Mouse (Mus musculus) adipocyte (in vitro differentiated cells): ENCODE data around the gene Usp22.
"Not testable (repeated sequence)": the region's sequence is repeated elsewhere in the genome, so short reads cannot be mapped to it uniquely, and the experiment has no call there.

ENCODE experiments used
- DNase-seq: peaks from one replicate; pipeline ENCODE4 v3.0.0-alpha.2; 2016; ENCODE audit warnings: low spot score

The Usp22 gene

DNA sequence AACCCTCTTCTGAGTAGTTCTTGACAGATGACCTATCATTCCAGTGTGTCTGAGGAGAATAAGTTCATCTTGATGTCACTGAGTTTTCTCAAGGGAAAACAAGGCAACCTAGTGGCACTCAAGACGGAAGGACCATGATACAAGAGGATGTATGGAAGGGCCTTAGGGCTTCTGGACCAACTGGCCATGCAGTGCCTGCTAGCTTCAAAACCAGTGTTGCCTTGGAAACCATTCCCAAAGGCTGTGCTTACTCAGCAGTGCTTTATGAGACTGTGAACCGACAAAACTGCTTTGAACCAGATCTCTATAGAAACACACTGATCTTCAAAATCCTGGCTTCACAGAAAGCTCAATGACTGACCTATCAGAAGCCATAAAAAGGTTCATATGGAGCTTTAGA is 15.9 kb upstream of the Usp22 start:
- no peak for DNase-seq

DNA sequence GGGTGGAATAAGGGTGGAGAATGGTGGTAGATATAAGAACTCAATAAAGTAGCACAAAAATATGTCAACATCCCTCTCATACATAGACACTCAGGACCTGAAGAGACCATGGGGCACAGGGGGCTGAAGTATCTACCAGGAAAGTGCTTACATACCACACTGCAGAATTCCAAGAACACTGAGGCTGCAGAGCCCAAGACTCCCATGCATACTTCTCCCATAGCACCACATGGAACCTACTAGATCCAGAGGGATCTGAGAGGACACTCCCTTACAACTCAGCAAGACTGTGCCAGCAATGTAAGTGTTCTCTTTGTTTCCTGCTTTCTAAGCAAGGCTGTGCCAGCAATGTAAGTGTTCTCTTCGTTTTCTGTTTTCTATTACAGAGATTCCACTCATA is 9.0 kb upstream of the Usp22 start:
- no peak for DNase-seq

DNA sequence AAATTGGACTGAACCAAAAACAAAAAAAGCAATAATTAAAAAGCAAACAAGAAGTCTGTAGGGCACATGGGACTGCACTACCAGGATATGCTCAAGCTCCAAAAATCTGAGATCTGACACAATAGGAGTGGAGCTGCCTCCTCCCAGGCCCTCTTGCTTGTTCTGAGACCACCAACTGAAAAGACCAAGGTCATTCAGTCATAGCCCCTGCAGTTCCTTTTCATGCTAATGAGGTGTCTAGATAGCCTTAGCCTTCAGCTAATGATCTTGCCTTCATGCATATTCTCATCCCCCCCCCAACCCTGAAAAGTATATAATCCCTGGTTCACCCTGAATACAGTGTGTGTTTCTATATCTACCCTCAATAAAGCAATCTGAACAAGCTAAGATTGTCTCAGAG is 6.8 kb upstream of the Usp22 start:
- DNase-seq = no peak

DNA sequence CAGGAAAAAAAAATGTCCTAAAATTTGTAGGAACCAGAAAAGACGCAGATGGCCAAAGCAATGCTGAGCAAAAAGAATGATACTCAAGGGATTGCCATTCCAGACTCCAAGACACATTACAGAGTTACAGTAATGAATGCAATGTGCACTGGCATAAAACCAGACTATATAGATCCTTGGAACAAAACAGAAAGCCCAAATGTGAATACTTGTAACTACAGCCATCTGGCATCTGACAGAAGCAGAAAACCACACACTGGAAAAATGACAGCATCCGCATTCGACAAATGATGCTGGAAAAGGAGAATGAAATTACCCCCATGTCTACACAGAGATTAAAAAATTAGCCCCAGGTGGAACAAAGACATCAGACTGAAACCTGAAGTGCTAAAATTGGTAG is 5.5 kb upstream of the Usp22 start:
- DNase-seq = no peak

DNA sequence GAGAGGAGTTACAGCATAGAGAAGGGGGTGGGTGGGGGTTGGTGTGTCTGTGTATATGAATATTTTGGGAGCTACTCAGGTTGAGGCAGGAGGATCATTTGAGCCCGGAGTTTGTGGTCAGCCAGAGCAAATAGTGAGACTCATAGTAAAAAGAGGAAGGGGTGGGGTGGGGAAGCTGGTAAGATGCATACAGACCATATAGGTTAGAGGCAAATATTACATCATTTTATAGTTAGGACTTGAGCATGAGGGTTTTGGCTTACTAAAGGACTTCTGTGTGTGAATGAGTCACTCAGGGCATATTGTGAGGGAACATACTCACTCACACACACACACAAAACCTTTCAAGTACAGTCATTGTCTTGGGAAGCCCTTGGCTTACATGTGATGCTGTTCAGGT is 1.5 kb upstream of the Usp22 start:
- DNase-seq = no peak

DNA sequence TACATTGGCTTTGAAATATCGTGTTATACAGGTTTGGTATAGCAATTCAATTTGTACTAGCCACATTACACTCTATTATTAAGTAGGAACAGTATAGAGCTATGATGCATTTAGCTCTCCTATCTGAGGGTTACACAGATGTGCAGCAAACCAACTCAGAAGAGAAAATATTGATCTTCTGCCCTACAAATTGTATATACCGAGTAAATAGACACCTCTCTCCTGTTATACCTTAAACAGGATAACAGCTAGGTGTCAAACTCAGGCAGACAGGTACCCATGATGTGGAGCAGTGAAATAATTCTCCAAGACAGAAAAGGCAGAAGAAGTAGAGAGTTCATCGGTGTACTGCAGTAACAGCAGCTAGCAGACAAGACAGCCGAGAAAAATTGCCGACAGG is 923 bp upstream of the Usp22 start:
- DNase-seq = no peak

DNA sequence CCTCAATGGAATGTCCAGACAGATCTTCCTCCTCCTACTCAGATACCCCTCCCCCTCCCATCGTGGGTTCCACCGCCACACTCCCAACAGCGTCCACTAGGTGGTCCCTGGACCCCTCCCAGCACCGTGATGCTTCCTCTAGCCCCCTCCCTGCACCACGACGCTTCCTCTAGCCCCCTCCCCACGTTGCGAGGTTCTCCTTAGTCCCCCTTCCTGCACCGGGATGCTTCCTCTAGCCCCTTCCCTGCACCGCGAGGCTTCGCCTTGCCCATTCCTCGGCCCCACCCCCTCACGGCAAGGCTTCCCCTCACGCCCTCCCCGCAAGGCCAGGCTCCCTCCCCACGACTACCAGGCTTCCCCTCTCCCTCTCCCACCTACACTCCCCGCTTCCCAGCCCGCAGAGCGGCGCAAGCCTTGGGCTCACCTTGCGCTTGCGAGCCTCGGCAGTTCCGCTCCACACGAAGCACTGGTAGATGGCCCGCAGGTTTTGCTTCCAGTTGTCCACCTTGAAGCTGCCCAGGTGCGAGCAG is 499 bp downstream of the Usp22 start:
- peak; percentile 52 for DNase-seq

DNA sequence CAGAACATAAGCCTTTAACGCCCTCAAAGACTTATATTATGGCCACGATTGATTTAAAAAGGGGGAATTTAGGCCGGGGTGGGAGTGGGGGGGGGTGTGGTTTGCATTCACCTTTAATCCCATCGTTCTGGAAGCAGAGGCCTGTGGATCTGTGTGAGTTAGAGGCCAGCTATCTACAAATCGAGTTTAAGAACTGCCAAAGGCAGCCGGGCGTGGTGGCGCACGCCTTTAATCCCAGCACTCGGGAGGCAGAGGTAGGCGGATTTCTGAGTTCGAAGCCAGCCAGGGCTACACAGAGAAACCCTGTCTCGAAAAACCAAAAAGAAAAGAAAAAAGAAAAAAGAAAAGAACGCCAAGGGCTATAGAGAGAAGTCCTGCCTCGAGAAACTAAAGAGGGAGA is 1.4 kb downstream of the Usp22 start:
- not testable (repeated sequence) for DNase-seq

DNA sequence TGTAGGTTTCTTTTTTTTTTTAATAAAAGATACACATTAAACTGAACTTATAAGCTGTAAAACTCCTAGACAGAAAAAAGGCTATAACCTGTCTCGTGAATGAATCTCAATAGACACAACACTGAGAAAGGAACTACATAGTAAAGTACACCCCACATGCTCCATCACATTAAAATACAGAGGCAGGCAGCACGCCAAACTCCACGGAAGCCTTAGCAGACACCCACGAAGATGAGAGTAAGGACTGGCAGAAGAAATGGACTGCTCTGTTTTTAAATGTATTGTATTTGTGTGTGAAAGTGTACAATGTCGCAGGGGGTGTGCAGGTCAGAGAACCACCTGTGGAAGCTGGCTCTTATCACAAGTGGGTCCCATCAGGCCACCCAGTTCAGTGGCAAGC is 4.7 kb downstream of the Usp22 start:
- no peak for DNase-seq

DNA sequence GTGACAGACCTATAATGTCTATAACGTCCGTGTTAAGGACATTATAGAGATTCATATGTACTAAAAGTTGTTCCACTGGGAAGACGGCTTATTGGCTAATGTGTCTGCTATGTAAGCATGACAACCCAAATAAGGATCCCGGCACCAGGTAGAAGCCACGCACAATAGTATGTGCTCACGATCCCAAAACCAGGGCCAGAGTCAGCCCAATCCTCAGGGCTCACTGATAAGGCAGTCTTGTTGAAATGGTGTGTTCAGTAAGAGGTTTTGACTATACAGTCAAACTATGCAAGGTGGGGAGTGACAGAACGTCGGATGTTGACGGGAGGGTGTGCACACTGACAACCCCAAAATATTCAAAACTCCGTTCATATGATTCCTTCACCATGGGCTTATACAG is 10.0 kb downstream of the Usp22 start:
- no peak for DNase-seq

DNA sequence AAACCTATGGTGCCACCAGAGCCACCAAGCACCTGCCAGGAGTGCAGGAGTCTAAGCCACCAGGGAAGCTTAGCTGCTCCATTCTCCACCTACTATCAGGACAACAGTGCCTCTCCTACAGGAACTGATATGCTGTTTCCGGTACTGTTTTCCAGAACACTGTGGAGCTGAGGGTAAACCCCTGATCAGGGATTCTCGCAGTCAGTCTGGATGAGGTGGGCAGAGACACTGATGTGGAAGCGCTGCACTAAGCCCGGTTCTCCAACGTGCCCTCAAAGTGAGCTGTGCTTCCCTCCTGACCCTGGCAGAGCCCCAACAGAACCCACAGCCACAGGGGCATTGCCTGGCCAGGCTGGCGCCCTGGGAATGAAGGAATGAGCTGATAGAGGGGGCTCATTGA is 10.5 kb downstream of the Usp22 start:
- no peak for DNase-seq

DNA sequence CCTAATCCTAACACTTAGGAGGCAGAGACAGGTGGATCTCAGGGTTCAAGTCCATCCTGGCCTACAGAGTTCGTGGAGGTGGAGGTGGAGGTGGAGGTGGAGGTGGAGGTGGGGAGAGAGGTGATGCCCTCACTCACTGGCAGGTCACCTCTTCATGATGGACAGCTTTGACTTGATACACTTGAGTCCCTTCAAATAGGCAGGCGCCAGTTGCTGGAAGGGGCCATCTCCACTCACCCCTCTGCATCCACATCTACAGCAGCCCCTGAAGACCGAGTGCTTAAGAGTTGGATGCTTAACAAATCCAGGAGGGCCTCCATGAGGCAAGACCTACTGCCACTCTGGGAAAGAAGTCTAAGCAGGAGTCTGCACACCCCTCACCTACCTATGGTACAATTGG is 11.5 kb downstream of the Usp22 start:
- no peak for DNase-seq

DNA sequence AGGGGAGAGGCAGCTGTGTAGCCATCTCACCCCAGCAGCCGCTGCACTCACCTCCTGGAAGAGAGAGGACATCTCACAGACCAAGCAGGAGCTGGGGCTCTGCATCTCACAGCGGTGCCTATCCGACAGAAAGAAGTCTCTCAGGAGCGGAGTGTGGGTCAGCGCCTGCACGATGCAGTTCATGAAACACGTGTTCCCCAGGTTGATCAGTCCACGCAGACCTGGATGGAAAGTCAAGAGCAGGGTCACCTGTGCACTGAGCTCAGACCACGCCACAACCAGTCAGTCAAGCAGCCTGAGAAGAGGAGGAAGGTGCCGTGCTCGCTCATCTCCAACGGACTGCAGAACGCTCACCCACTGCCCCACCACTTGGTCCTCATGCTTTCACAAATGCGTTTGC is 12.1 kb downstream of the Usp22 start:
- DNase-seq = no peak

DNA sequence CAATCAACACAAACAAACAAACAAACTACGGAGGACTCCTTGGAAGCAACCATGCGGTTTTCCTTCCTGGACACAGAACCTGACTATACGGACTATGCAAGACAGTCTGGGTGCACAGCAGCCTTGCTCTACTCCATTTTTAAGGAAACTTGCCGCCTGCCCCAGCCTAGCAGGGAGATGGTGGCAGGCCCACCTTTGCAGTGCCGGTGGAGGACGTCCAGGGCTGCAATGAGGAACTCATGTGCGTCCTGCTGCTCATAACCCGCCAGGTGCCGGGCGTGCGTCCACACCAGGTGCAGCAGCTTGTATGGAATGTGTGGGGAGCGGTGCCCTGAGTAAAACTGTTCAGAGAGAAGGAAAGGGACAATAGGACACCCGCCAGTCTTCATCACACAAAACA is 13.7 kb downstream of the Usp22 start:
- no peak for DNase-seq

DNA sequence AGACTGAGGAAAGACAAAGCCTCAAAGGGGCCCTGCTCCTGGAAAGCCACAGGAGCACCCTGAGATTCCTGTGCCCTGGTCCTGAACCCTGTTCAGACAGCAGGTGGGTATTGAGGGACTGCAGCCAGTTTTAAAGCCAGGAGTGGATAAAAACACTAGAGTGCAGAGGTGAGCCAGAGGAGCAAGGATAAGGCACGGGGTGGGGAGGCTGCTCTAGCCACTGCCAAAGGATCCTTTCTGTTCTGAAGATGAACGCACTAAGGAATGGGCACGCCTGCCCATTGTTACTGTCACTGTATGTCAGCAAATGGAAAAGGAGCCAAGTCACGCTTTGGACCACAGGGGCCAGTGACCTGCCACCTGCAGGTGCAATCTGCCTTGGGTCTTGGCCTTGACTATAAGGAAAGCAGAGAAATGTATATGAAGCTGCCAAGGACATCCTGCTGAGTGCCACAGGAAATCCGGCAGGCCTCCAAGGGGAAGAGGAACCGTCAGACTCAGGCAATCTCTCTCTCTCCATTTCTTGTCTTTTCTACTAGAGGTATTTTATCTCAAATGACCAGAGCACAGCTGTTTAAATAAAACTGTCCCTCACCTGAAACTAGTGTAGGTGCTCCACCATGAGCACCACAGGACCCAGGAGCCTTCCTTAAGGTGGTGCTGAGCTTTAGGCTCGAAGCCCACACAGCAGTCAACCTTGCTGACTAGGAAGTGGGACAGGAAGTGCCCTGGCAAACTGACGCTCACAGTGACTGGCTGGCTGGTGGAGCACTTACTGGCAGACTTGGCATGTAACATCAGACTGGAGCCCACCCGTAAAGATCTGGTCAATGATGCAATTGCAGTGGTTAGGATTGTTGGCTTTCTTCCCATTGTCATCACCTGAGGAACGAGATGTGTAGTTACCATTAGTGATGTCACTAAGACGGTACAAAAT is 14.8 kb downstream of the Usp22 start:
- DNase-seq = no peak

DNA sequence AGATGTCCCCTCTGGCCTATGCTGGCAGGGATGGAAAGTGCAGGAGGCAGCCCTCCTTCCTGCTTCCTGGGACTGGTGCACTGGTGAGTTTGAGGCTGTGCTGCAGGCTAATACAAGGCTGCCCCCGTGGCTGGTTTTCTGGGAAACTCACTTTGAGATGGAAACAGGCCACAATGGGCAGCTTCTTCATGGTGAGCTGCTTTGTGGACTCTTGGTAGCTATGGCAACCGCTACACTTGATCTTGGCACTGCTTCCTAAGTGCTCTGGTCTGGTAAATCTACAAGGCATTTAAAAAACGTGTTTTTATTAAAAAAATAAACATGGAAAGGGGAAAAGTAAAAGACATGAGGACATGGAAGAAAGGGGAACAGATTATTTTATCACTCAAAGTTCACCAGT is 16.7 kb downstream of the Usp22 start:
- no peak for DNase-seq

DNA sequence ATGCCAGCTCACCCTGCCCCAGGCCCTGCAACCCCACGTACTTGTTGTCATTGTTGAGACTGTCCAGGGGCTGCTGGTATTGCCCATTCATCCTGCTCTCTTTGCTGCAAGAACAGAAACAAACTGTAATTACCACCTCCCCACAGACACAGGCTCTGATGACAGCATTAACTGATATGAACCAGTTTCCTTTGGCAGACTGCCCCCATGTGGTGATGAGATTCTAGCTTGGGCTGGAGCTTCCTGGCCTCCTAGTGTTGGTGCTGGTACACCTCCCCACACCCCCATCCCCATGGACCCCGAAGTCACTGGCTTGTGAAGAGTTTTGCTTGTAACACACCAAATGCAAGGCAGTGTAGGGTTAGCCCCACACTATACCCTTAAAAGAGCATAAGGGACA is 19.1 kb downstream of the Usp22 start:
- DNase-seq = peak; percentile 32

DNA sequence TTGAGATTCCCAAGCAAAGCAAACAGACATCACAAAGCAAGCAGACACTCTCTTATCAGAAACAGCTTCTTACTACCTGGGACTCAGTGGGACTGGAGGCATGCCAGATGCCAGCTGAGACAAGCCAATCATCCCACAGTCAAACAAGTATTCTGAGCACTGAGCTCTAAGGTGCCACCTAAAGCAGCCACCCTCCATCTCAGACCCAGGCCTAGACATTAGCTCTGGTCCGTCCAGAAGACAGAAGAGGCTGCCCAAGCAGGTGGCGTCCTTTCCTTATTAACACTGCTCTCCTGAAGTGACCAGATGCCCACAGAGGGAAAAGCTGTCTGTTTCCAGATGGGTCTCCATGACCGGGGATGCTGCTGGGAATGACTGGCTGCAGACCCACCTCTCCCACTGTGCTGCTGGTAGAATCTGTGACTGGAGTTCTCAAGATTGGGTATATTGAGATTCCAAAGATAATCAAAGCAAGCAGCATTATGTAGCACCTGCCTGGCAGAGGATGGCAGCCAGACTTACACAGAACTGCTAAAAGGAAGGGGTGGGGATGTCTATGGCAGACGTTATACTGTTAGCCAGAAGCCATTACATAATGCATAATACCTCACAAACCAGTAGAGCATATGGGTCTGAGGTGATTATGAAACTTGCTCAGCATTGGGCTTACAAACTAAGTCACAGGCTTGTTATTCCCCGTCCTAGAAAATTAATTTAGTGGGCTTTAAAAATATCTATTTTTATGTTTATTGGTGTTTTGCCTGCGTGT is 24.4 kb downstream of the Usp22 start:
- no peak for DNase-seq

DNA sequence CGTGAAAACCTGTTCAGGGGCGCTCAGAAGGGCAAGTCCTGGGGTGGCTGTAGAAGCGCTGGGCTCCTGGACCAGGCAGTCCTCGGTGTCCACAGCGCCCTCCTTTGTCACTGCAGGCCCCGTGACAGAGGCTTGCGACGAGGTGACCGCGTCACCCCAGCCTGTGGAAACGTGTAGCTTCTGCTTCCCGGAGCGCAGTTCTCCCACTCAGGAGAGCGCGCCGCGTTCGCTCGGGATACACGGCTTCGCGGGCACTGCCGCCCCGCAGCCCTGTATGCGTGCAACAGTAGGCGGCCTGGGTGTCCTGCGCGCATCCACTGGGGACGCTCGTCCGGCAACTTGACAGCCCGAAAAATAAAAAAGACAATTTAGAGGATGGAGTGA is 27.6 kb downstream of the Usp22 start:
- no peak for DNase-seq

DNA sequence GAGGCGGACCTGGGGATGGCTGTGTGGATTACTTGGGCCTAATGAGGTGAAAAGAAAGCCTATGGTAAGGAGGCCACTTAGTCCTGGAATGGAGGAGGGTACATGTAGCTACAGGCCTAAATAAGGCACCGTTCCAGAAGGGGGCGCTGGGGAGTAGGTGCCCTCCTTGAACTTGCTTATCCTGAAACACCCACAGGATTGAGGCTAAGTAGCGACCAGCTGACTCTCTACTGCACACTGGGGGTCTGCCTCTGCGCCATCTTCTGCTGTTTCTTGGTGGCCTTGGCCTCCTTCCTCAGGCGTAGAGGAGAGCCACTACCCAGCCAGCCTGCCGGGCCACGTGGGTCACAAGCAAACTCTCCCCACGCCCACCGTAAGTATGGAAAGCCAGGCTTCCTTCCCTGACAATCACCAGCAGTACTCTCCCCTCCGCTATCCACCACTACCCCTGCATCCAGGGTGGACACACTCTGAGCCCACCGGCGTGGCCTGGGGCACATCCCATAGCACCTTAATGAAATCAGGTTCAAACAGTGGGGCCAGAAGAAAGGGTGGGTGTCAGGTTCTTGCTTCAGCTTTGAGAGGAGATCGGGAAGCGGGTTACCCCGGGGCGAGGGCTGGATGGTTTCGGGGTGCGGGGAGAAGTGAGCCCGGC is 28.1 kb downstream of the Usp22 start:
- no peak for DNase-seq

DNA sequence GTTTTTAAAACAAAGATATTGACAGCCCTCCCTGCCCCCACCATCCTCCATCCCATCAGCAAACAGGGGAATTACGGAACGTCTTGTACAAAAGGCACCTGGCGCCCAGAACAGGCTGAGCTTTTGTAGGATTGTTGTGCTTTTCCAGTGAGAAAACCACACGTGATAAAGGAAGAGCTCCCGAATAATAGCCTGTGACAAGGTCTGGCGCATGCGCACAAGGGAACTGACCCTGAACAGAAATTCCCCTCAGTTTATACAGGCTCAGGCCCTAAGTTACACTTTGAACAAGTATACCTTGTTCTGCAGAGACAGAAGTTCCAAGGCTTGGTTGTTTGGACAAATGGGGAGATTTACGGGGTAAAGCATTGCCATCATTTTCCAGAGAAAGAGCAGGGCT is 29.3 kb downstream of the Usp22 start:
- no peak for DNase-seq

DNA sequence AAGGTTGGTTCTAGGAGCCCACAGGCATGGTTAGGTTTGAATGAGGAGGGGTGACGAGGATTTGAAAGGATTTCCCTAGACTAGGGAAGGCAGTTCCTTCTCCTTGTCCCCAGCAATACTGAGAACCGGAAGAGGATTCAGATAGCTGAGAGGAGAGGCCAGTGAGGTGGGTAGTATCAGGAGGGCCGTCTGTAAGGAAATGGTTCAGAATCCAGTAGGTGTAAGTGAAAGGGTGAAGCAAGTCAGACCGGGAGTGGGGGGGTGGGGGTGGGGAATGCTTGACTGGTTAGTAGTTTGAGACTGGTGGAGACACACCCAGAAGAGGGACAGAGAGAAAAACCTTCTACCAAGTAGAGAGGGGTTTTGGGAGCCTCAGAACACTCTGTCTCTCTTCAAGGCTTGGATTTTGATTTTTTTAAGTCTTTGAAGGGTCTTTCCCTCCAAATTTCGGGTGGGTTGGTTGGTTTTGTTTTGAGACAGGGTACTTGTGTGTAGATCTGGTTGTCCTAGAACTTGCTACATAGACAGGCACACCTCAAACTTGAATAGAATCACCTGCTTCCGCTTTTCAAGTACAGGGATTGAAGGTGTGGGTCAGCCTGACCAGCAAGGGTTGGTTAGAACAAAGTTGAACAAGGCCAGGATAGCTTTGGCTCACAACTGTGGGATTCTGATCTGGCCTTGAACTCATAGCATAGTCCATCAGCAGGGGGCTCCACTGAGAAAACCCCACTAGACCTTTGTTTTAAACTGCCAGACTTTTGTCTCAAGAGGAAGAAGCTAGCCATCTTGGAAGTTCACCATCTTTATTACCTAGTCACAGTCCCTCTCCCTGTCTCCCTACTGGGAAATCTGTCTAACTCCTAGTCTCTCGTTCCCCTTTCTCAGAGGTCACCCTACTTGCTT is 31.0 kb downstream of the Usp22 start:
- no peak for DNase-seq
